Mouse (Mus musculus) forebrain, embryonic 12.5 days (tissue): Measurements from ENCODE around the gene Sptb. TPM values are rescaled to one million over a fixed set of nuclear protein-coding genes. Genes with fewer than 3 reads are reported as not detected.

Experiments
- ATAC-seq: fragments of 200-750 bp; cut with Nextera tagmentation; 2 replicates; pipeline ENCODE4 v1.8.0; 2017; ENCODE audit warnings: moderate TSS enrichment; ENCODE audit not compliant: low FRiP score
- H3K27ac ChIP-seq: fragments of 300-500 bp; sonication (generic); 2 replicates; pipeline ENCODE4 v1.5.1; 2016; ENCODE audit warnings: mild to moderate bottlenecking
- H3K27me3 ChIP-seq: fragments of 300-500 bp; sonication (generic); 2 replicates; pipeline ENCODE4 v1.6.1; 2016; ENCODE audit warnings: mild to moderate bottlenecking
- H3K36me3 ChIP-seq: fragments of 300-500 bp; sonication (generic); replicated peaks from 2 replicates; pipeline ENCODE4 v1.6.1; 2016; ENCODE audit warnings: mild to moderate bottlenecking
- H3K4me1 ChIP-seq: fragments of 300-500 bp; sonication (generic); 2 replicates; pipeline ENCODE4 v1.6.1; 2016
- H3K4me2 ChIP-seq: fragments of 300-500 bp; sonication (generic); 2 replicates; pipeline ENCODE4 v1.6.1; 2016; ENCODE audit warnings: mild to moderate bottlenecking, moderate library complexity
- H3K4me3 ChIP-seq: fragments of 300-500 bp; sonication (generic); replicated peaks from 2 replicates; pipeline ENCODE4 v1.5.1; 2016; ENCODE audit warnings: mild to moderate bottlenecking
- H3K9ac ChIP-seq: fragments of 300-500 bp; sonication (generic); 2 replicates; pipeline ENCODE4 v1.6.1; 2016; ENCODE audit warnings: mild to moderate bottlenecking
- H3K9me3 ChIP-seq: fragments of 300-500 bp; sonication (generic); 2 replicates; pipeline ENCODE4 v1.6.1; 2016
- WGBS: fragments of 180-500 bp; shearing (Covaris S2); methylation state at CpG from one replicate; pipeline ENCODE4 v1.1.7; 2016; 5-methylcytosine and 5-hydroxymethylcytosine counted together
- polyA plus RNA-seq: library from polyadenylated mRNA; unstranded; fragments of >200 nt; fragmentation: Nextera tagmentation; extraction: Ambion mirVana; gene quantifications from 2 replicates; pipeline ENCODE4 v1.2.1, GENCODE M21; 2016

Gene Sptb
- polyA plus RNA-seq, 1 experiment from 2014 or later, result 2.1 TPM

GRCm38 (mm10) chr12:76669956-76670530 lies 40.3 kb downstream of the Sptb start:
- ATAC-seq, result no peak
- WGBS, result 48% methylated on average over 5 of the region's 5 CpGs

GRCm38 (mm10) chr12:76668654-76669419 lies 41.5 kb downstream of the Sptb start:
- WGBS, result 90% methylated on average over 7 of the region's 7 CpGs
- H3K4me3 ChIP-seq, result no peak overlapping the region
- no peak overlapping the region for H3K9ac ChIP-seq
- no peaks in the 10 kb centered on the region for H3K27me3 ChIP-seq
- no peaks in the 10 kb centered on the region for H3K36me3 ChIP-seq
- H3K9me3 ChIP-seq, result no peaks in the 10 kb centered on the region
- no peak overlapping the region for H3K4me2 ChIP-seq
- H3K4me1 ChIP-seq, result 0 out of 2 replicates have a peak, but pooled peaks cover 2% of the 10 kb centered on the region
- no peak overlapping the region for H3K27ac ChIP-seq
- no peak for ATAC-seq

More at GRCm38 (mm10) chr12:76669956-76670530, 40.3 kb downstream of the Sptb start:
- Histone ChIP-seq H3K9ac (no peak overlapping the region), H3K9me3 (no peaks in the 10 kb centered on the region), H3K4me3 (no peak overlapping the region), H3K36me3 (no peaks in the 10 kb centered on the region), H3K4me1 (peaks cover 8% of the 10 kb centered on the region; the same call in 1 of the 2 replicates), H3K4me2 (no peak overlapping the region), H3K27me3 (no peaks in the 10 kb centered on the region), H3K27ac (no peak overlapping the region)

GRCm38 (mm10) chr12:76651788-76652345 lies 58.5 kb downstream of the Sptb start:
- no peaks in the 10 kb centered on the region for H3K36me3 ChIP-seq
- H3K27me3 ChIP-seq, result no peaks in the 10 kb centered on the region
- H3K9me3 ChIP-seq, result no peaks in the 10 kb centered on the region
- WGBS, result 87% methylated on average over 6 of the region's 6 CpGs
- H3K4me3 ChIP-seq, result no peak overlapping the region
- H3K4me2 ChIP-seq, result no peak overlapping the region
- H3K4me1 ChIP-seq, result no peaks in the 10 kb centered on the region
- H3K27ac ChIP-seq, result no peak overlapping the region
- no peak overlapping the region for H3K9ac ChIP-seq
- no peak for ATAC-seq

GRCm38 (mm10) chr12:76649708-76650687 lies 60.3 kb downstream of the Sptb start:
- Histone ChIP-seq H3K27ac (no peak overlapping the region), H3K9ac (no peak overlapping the region), H3K27me3 (no peaks in the 10 kb centered on the region), H3K4me1 (peaks cover 10% of the 10 kb centered on the region), H3K4me2 (no peak overlapping the region), H3K36me3 (no peaks in the 10 kb centered on the region), H3K9me3 (no peaks in the 10 kb centered on the region), H3K4me3 (no peak overlapping the region)
- ATAC-seq, result no peak
- WGBS, result 60% methylated on average over 16 of the region's 16 CpGs

GRCm38 (mm10) chr12:76645222-76646110 lies 64.9 kb downstream of the Sptb start:
- H3K27ac ChIP-seq, result no peak overlapping the region
- H3K9ac ChIP-seq, result no peak overlapping the region
- H3K36me3 ChIP-seq, result no peaks in the 10 kb centered on the region
- H3K9me3 ChIP-seq, result no peaks in the 10 kb centered on the region
- 56% methylated on average over 23 of the region's 23 CpGs for WGBS
- ATAC-seq, result no peak
- H3K4me3 ChIP-seq, result no peak overlapping the region
- no peaks in the 10 kb centered on the region for H3K27me3 ChIP-seq
- no peak overlapping the region for H3K4me2 ChIP-seq
- peaks cover 18% of the 10 kb centered on the region for H3K4me1 ChIP-seq

GRCm38 (mm10) chr12:76643679-76644078 lies 66.7 kb downstream of the Sptb start:
- Histone ChIP-seq H3K4me3 (no peak overlapping the region), H3K9me3 (no peaks in the 10 kb centered on the region), H3K27ac (no peak overlapping the region), H3K4me1 (peaks cover 19% of the 10 kb centered on the region), H3K9ac (no peak overlapping the region), H3K4me2 (no peak overlapping the region), H3K27me3 (no peaks in the 10 kb centered on the region), H3K36me3 (no peaks in the 10 kb centered on the region)
- 80% methylated on average over 8 of the region's 8 CpGs for WGBS
- ATAC-seq, result no peak

GRCm38 (mm10) chr12:76642616-76643015 lies 67.7 kb downstream of the Sptb start:
- Histone ChIP-seq H3K4me2 (no peak overlapping the region), H3K9ac (no peak overlapping the region), H3K36me3 (no peaks in the 10 kb centered on the region), H3K27me3 (no peaks in the 10 kb centered on the region), H3K4me1 (peaks cover 19% of the 10 kb centered on the region), H3K4me3 (no peak overlapping the region), H3K27ac (no peak overlapping the region), H3K9me3 (no peaks in the 10 kb centered on the region)
- no peak for ATAC-seq
- 89% methylated on average over 4 of the region's 4 CpGs for WGBS

- 31% methylated on average over 8 of the region's 8 CpGs for WGBS
- no peaks in the 10 kb centered on the region for H3K9me3 ChIP-seq
- ATAC-seq, result 0 out of 2 replicates have a peak, but pooled peaks have one; percentile 14
- 0 out of 2 replicates have a peak overlapping the region, but pooled peaks have one; percentile 0 for H3K4me2 ChIP-seq
- H3K4me3 ChIP-seq, result no peak overlapping the region
- no peaks in the 10 kb centered on the region for H3K27me3 ChIP-seq
- H3K36me3 ChIP-seq, result no peaks in the 10 kb centered on the region
- H3K4me1 ChIP-seq, result peaks cover 16% of the 10 kb centered on the region
- no peak overlapping the region for H3K9ac ChIP-seq
- H3K27ac ChIP-seq, result no peak overlapping the region
Observed at GRCm38 (mm10) chr12:76640620-76641019, 69.7 kb downstream of the Sptb start.

- Histone ChIP-seq H3K27me3 (no peaks in the 10 kb centered on the region), H3K27ac (peak overlapping the region; percentile 65), H3K4me3 (no peak overlapping the region), H3K9ac (no peak overlapping the region), H3K36me3 (no peaks in the 10 kb centered on the region), H3K4me1 (peaks cover 12% of the 10 kb centered on the region), H3K4me2 (peak overlapping the region; percentile 0; the same call in 1 of the 2 replicates), H3K9me3 (no peaks in the 10 kb centered on the region)
- ATAC-seq, result peak; percentile 85
- 45% methylated on average over 15 of the region's 15 CpGs for WGBS
Observed at GRCm38 (mm10) chr12:76634899-76635693, 75.3 kb downstream of the Sptb start.

GRCm38 (mm10) chr12:76623374-76623773 lies 87.0 kb downstream of the Sptb start:
- Histone ChIP-seq H3K9ac (no peak overlapping the region), H3K36me3 (no peaks in the 10 kb centered on the region), H3K4me2 (no peak overlapping the region), H3K27me3 (no peaks in the 10 kb centered on the region), H3K4me1 (peaks cover 7% of the 10 kb centered on the region; the same call in 1 of the 2 replicates), H3K27ac (no peak overlapping the region), H3K9me3 (no peaks in the 10 kb centered on the region), H3K4me3 (no peak overlapping the region)
- no peak for ATAC-seq
- WGBS, result 76% methylated on average over 6 of the region's 6 CpGs
